Comparison of ENCODE assay signal across 8 mouse cellular contexts in the genomic region with DNA sequence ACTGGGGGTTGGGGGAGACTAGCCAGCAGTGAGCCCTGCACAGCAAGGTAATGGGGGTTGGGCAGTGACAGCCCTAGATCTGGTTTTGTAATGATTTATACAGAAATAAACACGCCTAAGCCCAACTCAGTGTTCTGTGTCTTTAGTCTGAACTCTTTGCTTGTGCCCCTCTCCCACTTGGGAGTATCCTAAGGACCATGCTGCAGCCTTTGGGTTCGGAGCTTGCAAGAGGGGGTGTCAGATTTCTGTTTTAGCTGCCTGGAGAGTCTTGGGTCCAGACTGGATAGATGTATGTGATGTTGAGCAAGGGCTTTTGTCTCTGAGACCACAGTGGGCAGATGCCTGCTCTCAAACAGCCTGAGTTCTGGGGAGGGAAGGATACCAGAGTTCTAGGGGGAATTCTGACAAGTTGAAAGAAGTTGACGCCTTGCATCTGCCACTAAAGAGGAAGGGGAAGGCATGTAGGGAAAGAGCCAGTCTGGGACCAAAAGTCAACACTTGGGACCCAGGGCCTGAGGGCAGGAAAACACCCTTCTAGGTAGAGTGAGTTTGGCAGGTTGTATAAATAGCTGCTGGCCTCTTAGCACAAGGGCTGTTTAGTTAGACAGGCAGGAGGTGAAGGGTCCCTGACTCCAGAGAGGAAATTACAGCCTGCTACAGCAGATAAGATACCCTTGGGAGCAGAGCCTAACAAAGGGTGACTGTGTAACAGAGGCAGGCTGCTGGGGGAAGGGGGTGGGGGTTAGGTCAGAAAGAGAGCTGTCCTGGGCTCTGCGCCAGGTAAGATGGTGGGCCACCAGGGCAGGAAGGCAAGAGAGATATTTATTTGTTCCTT. TPM values are rescaled to one million over a fixed set of nuclear protein-coding genes. Genes with fewer than 3 reads are reported as not detected.
DNase-seq lines count a peak whose midpoint lies in the region; ATAC-seq and TF ChIP-seq lines count a peak whose summit lies in the region.

No protein-coding gene starts in this region.

- no peak for ATAC-seq in G1E (ENCODE audit: extremely low read depth, insufficient number of reproducible peaks, low FRiP score, poor library complexity, severe bottlenecking)
- peak; percentile 80 for ATAC-seq in heart, postnatal 0 days (ENCODE audit: insufficient read depth, low read depth)
- ATAC-seq in midbrain, embryonic 13.5 days: no peak

- peak overlapping the region; percentile 36 for H3K4me2 ChIP-seq in heart, postnatal 0 days (ENCODE audit: low read depth, low read length)
- H3K4me2 ChIP-seq in midbrain, embryonic 13.5 days (replicated peaks): no peak overlapping the region

- DNase-seq in G1E (ENCODE audit: low spot score): peak; percentile 48
- peak; percentile 58 to 75 for DNase-seq in adrenal gland, postnatal 36 days
- DNase-seq in heart, postnatal 0 days (ENCODE audit: low spot score): peak; percentile 98
- DNase-seq in kidney, postnatal 25 days: peak; percentile 84 to 90
- no peak for DNase-seq in left cerebral cortex, adult 9 months (ENCODE audit: low spot score in 2 of 2)
- DNase-seq in frontal cortex, postnatal 36 days (ENCODE audit: low spot score in 2 of 2): no peak
- no peak for DNase-seq in urinary bladder, adult 18-20 months (ENCODE audit: low spot score in 2 of 2)

- no peak for TF ChIP-seq CTCF in G1E (IDR thresholded peaks at IDR 0.05; ENCODE audit: low read depth, low read length)
- no peak for TF ChIP-seq CTCF in heart, postnatal 0 days (IDR thresholded peaks at IDR 0.05; ENCODE audit: low read depth)

- peaks cover 69% of the 10 kb centered on the region for H3K36me3 ChIP-seq in G1E (replicated peaks)
- H3K36me3 ChIP-seq in heart, postnatal 0 days (replicated peaks; ENCODE audit: control insufficient read depth, insufficient read depth, low read length): peaks cover 25% of the 10 kb centered on the region; the same call in 1 of the 2 replicates
- peaks cover 5% of the 10 kb centered on the region; the same call in 1 of the 2 replicates for H3K36me3 ChIP-seq in midbrain, embryonic 13.5 days

- H3K27ac ChIP-seq in heart, postnatal 0 days (ENCODE audit: low read depth): peak overlapping the region; percentile 94
- peak overlapping the region; percentile 32; the same call in 1 of the 2 replicates for H3K27ac ChIP-seq in midbrain, embryonic 13.5 days

- no peak overlapping the region for H3K4me3 ChIP-seq in G1E (ENCODE audit: low read depth, low read length)
- no peak overlapping the region for H3K4me3 ChIP-seq in heart, postnatal 0 days (ENCODE audit: low read depth, low read length)
- no peak overlapping the region for H3K4me3 ChIP-seq in midbrain, embryonic 13.5 days (replicated peaks)

- peak; percentile 99 for TF ChIP-seq EP300 in heart, postnatal 0 days (IDR thresholded peaks at IDR 0.05; ENCODE audit: low read depth)

- H3K27me3 ChIP-seq in G1E (ENCODE audit: insufficient read depth, low read length): peaks cover 13% of the 10 kb centered on the region
- no peaks in the 10 kb centered on the region for H3K27me3 ChIP-seq in heart, postnatal 0 days (ENCODE audit: control insufficient read depth, insufficient read depth, low read length)
- H3K27me3 ChIP-seq in midbrain, embryonic 13.5 days: no peaks in the 10 kb centered on the region

- 11% methylated on average over 4 of the region's 4 CpGs for WGBS in heart, postnatal 0 days
- 56% methylated on average over 4 of the region's 4 CpGs for WGBS in midbrain, embryonic 13.5 days

- peaks cover 3% of the 10 kb centered on the region for H3K9me3 ChIP-seq in G1E (replicated peaks)
- no peaks in the 10 kb centered on the region for H3K9me3 ChIP-seq in heart, postnatal 0 days (replicated peaks; ENCODE audit: control insufficient read depth, low read length)
- 0 out of 2 replicates have a peak, but pooled peaks cover 3% of the 10 kb centered on the region for H3K9me3 ChIP-seq in midbrain, embryonic 13.5 days

- H3K9ac ChIP-seq in heart, postnatal 0 days (replicated peaks; ENCODE audit: low read depth, low read length): peak overlapping the region; percentile 35
- H3K9ac ChIP-seq in midbrain, embryonic 13.5 days (replicated peaks): no peak overlapping the region

- peaks cover 26% of the 10 kb centered on the region for H3K4me1 ChIP-seq in G1E (ENCODE audit: insufficient read depth, low read depth, low read length)
- peaks cover 42% of the 10 kb centered on the region for H3K4me1 ChIP-seq in heart, postnatal 0 days (ENCODE audit: control insufficient read depth, insufficient read depth)
- peaks cover 53% of the 10 kb centered on the region for H3K4me1 ChIP-seq in midbrain, embryonic 13.5 days (replicated peaks)

RNA-seq across cellular contexts. Expression of a gene that starts 0.7 kb away (rescaled TPM):
- total RNA-seq in G1E (2014; fragmentation: Nextera tagmentation) (not detected in 2 replicates), G1E (2017) (0.44 and 0.58 TPM in 2 replicates)
- 0.42 and 0.56 TPM in 2 replicates for polyA plus RNA-seq in G1E (2012)
- 10 to 100 TPM; 49.4 to 50.0 TPM for total RNA-seq in adrenal gland, postnatal 36 days (2021)
- total RNA-seq in heart, postnatal 0 days (2014; rRNA removed; ENCODE audit: low replicate concordance): 544 and 572 TPM in 2 replicates
- 721 and 737 TPM in 2 replicates for polyA plus RNA-seq in heart, postnatal 0 days (2015; fragmentation: Nextera tagmentation; extraction: Ambion mirVana)
- 62.5 and 62.9 TPM in 2 replicates for polyA plus RNA-seq in midbrain, embryonic 13.5 days (2015; fragmentation: Nextera tagmentation; extraction: Ambion mirVana)

RNA-seq across cellular contexts. Expression of a gene that starts 21.4 kb away (rescaled TPM):
- total RNA-seq in G1E (2014; fragmentation: Nextera tagmentation) (18.3 and 20.2 TPM in 2 replicates), G1E (2017) (16.8 and 19.8 TPM in 2 replicates)
- polyA plus RNA-seq in G1E (2012): 36.6 and 39.2 TPM in 2 replicates
- total RNA-seq in adrenal gland, postnatal 36 days (2021): 10 to 100 TPM; 38.3 to 58.1 TPM
- 102 and 117 TPM in 2 replicates for total RNA-seq in heart, postnatal 0 days (2014; rRNA removed; ENCODE audit: low replicate concordance)
- 44.1 and 44.3 TPM in 2 replicates for polyA plus RNA-seq in heart, postnatal 0 days (2015; fragmentation: Nextera tagmentation; extraction: Ambion mirVana)
- 10.1 and 11.3 TPM in 2 replicates for polyA plus RNA-seq in midbrain, embryonic 13.5 days (2015; fragmentation: Nextera tagmentation; extraction: Ambion mirVana)

RNA-seq across cellular contexts. Expression of a gene that starts 25.5 kb away (rescaled TPM):
- 4.4 and 6.4 TPM in 2 replicates for total RNA-seq in G1E (2014; fragmentation: Nextera tagmentation)
- 0.76 and 0.93 TPM in 2 replicates for total RNA-seq in G1E (2017)
- 5.3 and 6.3 TPM in 2 replicates for polyA plus RNA-seq in G1E (2012)
- total RNA-seq in adrenal gland, postnatal 36 days (2021): 10 to 100 TPM; 96.0 to 97.8 TPM
- total RNA-seq in heart, postnatal 0 days (2014; rRNA removed; ENCODE audit: low replicate concordance): 123 and 148 TPM in 2 replicates
- polyA plus RNA-seq in heart, postnatal 0 days (2015; fragmentation: Nextera tagmentation; extraction: Ambion mirVana): 133 and 137 TPM in 2 replicates
- 22.0 and 24.8 TPM in 2 replicates for polyA plus RNA-seq in midbrain, embryonic 13.5 days (2015; fragmentation: Nextera tagmentation; extraction: Ambion mirVana)

RNA-seq across cellular contexts. Expression of a gene that starts 34.0 kb away (rescaled TPM):
- total RNA-seq in G1E (2014; fragmentation: Nextera tagmentation) (15.4 and 25.2 TPM in 2 replicates), G1E (2017) (6.7 and 8.1 TPM in 2 replicates)
- 20.8 and 24.4 TPM in 2 replicates for polyA plus RNA-seq in G1E (2012)
- total RNA-seq in adrenal gland, postnatal 36 days (2021): 10 to 100 TPM in 1 of 2 experiments, 1 to 10 TPM in 1; 7.9 to 11.0 TPM
- 25.7 and 28.0 TPM in 2 replicates for total RNA-seq in heart, postnatal 0 days (2014; rRNA removed; ENCODE audit: low replicate concordance)
- 25.5 and 27.0 TPM in 2 replicates for polyA plus RNA-seq in heart, postnatal 0 days (2015; fragmentation: Nextera tagmentation; extraction: Ambion mirVana)
- 15.2 and 16.3 TPM in 2 replicates for polyA plus RNA-seq in midbrain, embryonic 13.5 days (2015; fragmentation: Nextera tagmentation; extraction: Ambion mirVana)

RNA-seq across cellular contexts. Expression of a gene that starts 45.4 kb away (rescaled TPM):
- total RNA-seq in G1E (2014; fragmentation: Nextera tagmentation) (not detected in 2 replicates), G1E (2017) (0.11 TPM in 1 of 2 replicates, not detected in the other)
- not detected in 2 replicates for polyA plus RNA-seq in G1E (2012)
- not detected for total RNA-seq in adrenal gland, postnatal 36 days (2021)
- not detected in 2 replicates for total RNA-seq in heart, postnatal 0 days (2014; rRNA removed; ENCODE audit: low replicate concordance)
- polyA plus RNA-seq in heart, postnatal 0 days (2015; fragmentation: Nextera tagmentation; extraction: Ambion mirVana): not detected in 2 replicates
- 0.34 and 0.55 TPM in 2 replicates for polyA plus RNA-seq in midbrain, embryonic 13.5 days (2015; fragmentation: Nextera tagmentation; extraction: Ambion mirVana)

Comparison
In these comparisons a context has a peak if more than half of its experiments do, and no peak if none do; other contexts are left out.
1. DNase-seq: peak in G1E (single experiment), adrenal gland, postnatal 36 days (2 of 2), heart, postnatal 0 days (single experiment) and kidney, postnatal 25 days (2 of 2); none in left cerebral cortex, adult 9 months (0 of 2), frontal cortex, postnatal 36 days (0 of 2) and urinary bladder, adult 18-20 months (0 of 2).
2. RNA of a gene that starts 0.7 kb away (total RNA-seq): 544 to 572 TPM in heart, postnatal 0 days and 49.4 to 50.0 TPM in adrenal gland, postnatal 36 days; 0.44 to 0.58 TPM in G1E; every median in the first group is over 10 times any median in the second.
3. RNA of a gene that starts 25.5 kb away (total RNA-seq): 123 to 148 TPM in heart, postnatal 0 days and 96.0 to 97.8 TPM in adrenal gland, postnatal 36 days; 0.76 to 6.4 TPM in G1E; every median in the first group is over 10 times any median in the second.